In genomic region chr6:8686678-8687580, GRCm38 (mm10) we compare ENCODE assay signal across 16 mouse cellular contexts.
A peak's percentile ranks its signal among the peaks of the same experiment; 100 is the strongest.
DNase-seq lines count a peak whose midpoint lies in the region; ATAC-seq and TF ChIP-seq lines count a peak whose summit lies in the region.
"Had no signal": no experiment of that assay in that cellular context is flagged by ENCODE, and none has a peak within 500 bp of the region (broad histone marks: within the 10 kb centered on the region; RNA-seq: fewer than 3 reads in every experiment).

No protein-coding gene starts in this region.

- no peaks in the 10 kb centered on the region for H3K27me3 ChIP-seq in heart, embryonic 12.5 days (replicated peaks)
- no peaks in the 10 kb centered on the region for H3K27me3 ChIP-seq in hindbrain, embryonic 13.5 days
- H3K27me3 ChIP-seq: heart, embryonic 13.5 days; liver, embryonic 15.5 days had no signal

- H3K27ac ChIP-seq in heart, embryonic 12.5 days (ENCODE audit: poor library complexity, severe bottlenecking) = no peak overlapping the region
- peak overlapping the region; percentile 89 for H3K27ac ChIP-seq in bone marrow macrophage, adult 2 months (ENCODE audit: insufficient read depth, low read depth, low read length)
- H3K27ac ChIP-seq in hindbrain, embryonic 13.5 days = no peak overlapping the region
- H3K27ac ChIP-seq: heart, embryonic 13.5 days; liver, embryonic 15.5 days had no signal

- peaks cover 7% of the 10 kb centered on the region; the same call in 1 of the 2 replicates for H3K4me1 ChIP-seq in heart, embryonic 12.5 days (replicated peaks)
- H3K4me1 ChIP-seq in bone marrow macrophage, adult 2 months (ENCODE audit: control insufficient read depth, insufficient read depth, low read length) = peaks cover 39% of the 10 kb centered on the region
- H3K4me1 ChIP-seq in hindbrain, embryonic 13.5 days (replicated peaks) = no peaks in the 10 kb centered on the region
- H3K4me1 ChIP-seq: liver, embryonic 15.5 days had no signal

- no peaks in the 10 kb centered on the region for H3K9me3 ChIP-seq in heart, embryonic 12.5 days (replicated peaks)
- H3K9me3 ChIP-seq in hindbrain, embryonic 13.5 days = no peaks in the 10 kb centered on the region
- H3K9me3 ChIP-seq: heart, embryonic 13.5 days; liver, embryonic 15.5 days had no signal

- H3K9ac ChIP-seq in heart, embryonic 12.5 days = no peak overlapping the region
- H3K9ac ChIP-seq in hindbrain, embryonic 13.5 days = no peak overlapping the region
- H3K9ac ChIP-seq: heart, embryonic 13.5 days; liver, embryonic 15.5 days had no signal

- no peaks in the 10 kb centered on the region for H3K36me3 ChIP-seq in heart, embryonic 12.5 days
- H3K36me3 ChIP-seq in hindbrain, embryonic 13.5 days = no peaks in the 10 kb centered on the region
- H3K36me3 ChIP-seq: heart, embryonic 13.5 days; liver, embryonic 15.5 days had no signal

- ATAC-seq in heart, embryonic 12.5 days (ENCODE audit: insufficient number of reproducible peaks, low FRiP score) = no peak
- ATAC-seq in hindbrain, embryonic 13.5 days (ENCODE audit: low FRiP score) = no peak
- ATAC-seq: intestine, embryonic 16.5 days had no signal

- peak; percentile 63 for DNase-seq in heart, adult 8-10 months (ENCODE audit: low spot score)
- peak; percentile 87 for DNase-seq in A20 (ENCODE audit: low read depth, low spot score)
- DNase-seq in lung, postnatal 14 days = peak; percentile 18
- no peak for DNase-seq in ovary, adult 18-20 months (ENCODE audit: low spot score)
- DNase-seq in layer of hippocampus, postnatal 25 days (ENCODE audit: extremely low spot score in 1 of 2, low spot score in 1 of 2) = no peak
- DNase-seq: adrenal gland, adult 8-10 months; cerebellum, postnatal 14 days; layer of hippocampus, postnatal 36 days; thymus, adult 18-20 months had no signal

- H3K4me2 ChIP-seq in heart, embryonic 12.5 days = no peak overlapping the region
- no peak overlapping the region for H3K4me2 ChIP-seq in hindbrain, embryonic 13.5 days
- H3K4me2 ChIP-seq: heart, embryonic 13.5 days; liver, embryonic 15.5 days had no signal

- TF ChIP-seq CTCF in bone marrow macrophage, adult 2 months (IDR thresholded peaks at IDR 0.05; ENCODE audit: low read depth, low read length) = no peak

- WGBS in heart, embryonic 12.5 days = 79% methylated on average over 14 of the region's 14 CpGs
- WGBS in hindbrain, embryonic 13.5 days = 91% methylated on average over 14 of the region's 14 CpGs

- TF ChIP-seq POLR2A in bone marrow macrophage, adult 2 months (IDR thresholded peaks at IDR 0.05; ENCODE audit: borderline replicate concordance, low read depth, low read length) = no peak

- H3K4me3 ChIP-seq in heart, embryonic 12.5 days = no peak overlapping the region
- H3K4me3 ChIP-seq in bone marrow macrophage, adult 2 months (ENCODE audit: insufficient read depth, low read length) = peak overlapping the region; percentile 51
- H3K4me3 ChIP-seq in hindbrain, embryonic 13.5 days = no peak overlapping the region
- H3K4me3 ChIP-seq: erythroblast, embryonic 14.5 days; heart, embryonic 13.5 days; liver, embryonic 15.5 days had no signal

Comparison
In these comparisons a context has a peak if more than half of its experiments do, and no peak if none do; other contexts are left out.
1. DNase-seq: peak in heart, adult 8-10 months (single experiment), A20 (single experiment) and lung, postnatal 14 days (single experiment); none in ovary, adult 18-20 months (single experiment) and layer of hippocampus, postnatal 25 days (0 of 2).